Mouse (Mus musculus) intestine, postnatal 0 days (tissue): Measurements from ENCODE around the gene Lhx4. TPM values are rescaled to one million over a fixed set of nuclear protein-coding genes. Genes with fewer than 3 reads are reported as not detected.

Experiments used
- ATAC-seq: fragments of 200-750 bp; cut with Nextera tagmentation; 2 replicates; pipeline ENCODE4 v1.8.0; 2017; ENCODE audit warnings: mild to moderate bottlenecking, moderate TSS enrichment, moderate library complexity
- H3K27ac ChIP-seq: fragments of 300-500 bp; sonication (generic); 2 replicates; pipeline ENCODE4 v1.5.1; 2014; ENCODE audit warnings: mild to moderate bottlenecking, low read depth, low read length, moderate library complexity
- H3K27me3 ChIP-seq: fragments of 300-500 bp; sonication (generic); replicated peaks from 2 replicates; pipeline ENCODE4 v1.6.1; 2014; ENCODE audit warnings: low read length, mixed read lengths; ENCODE audit not compliant: control insufficient read depth, insufficient read depth
- H3K36me3 ChIP-seq: fragments of 300-500 bp; sonication (generic); 2 replicates; pipeline ENCODE4 v1.6.1; 2014; ENCODE audit warnings: mild to moderate bottlenecking, moderate library complexity; ENCODE audit not compliant: control insufficient read depth, insufficient read depth
- H3K4me1 ChIP-seq: fragments of 300-500 bp; sonication (generic); replicated peaks from 2 replicates; pipeline ENCODE4 v1.6.1; 2014; ENCODE audit warnings: antibody characterized with exemption, low read length, mixed read lengths; ENCODE audit not compliant: control insufficient read depth, insufficient read depth
- H3K4me2 ChIP-seq: fragments of 300-500 bp; sonication (generic); replicated peaks from 2 replicates; pipeline ENCODE4 v1.6.1; 2014; ENCODE audit warnings: low read depth, mild to moderate bottlenecking, moderate library complexity
- H3K4me3 ChIP-seq: fragments of 300-500 bp; sonication (generic); 2 replicates; pipeline ENCODE4 v1.5.1; 2014; ENCODE audit warnings: low read depth, low read length
- H3K9ac ChIP-seq: fragments of 300-500 bp; sonication (generic); 2 replicates; pipeline ENCODE4 v1.6.1; 2014; ENCODE audit warnings: mild to moderate bottlenecking, low read depth, low read length
- H3K9me3 ChIP-seq: fragments of 300-500 bp; sonication (generic); 2 replicates; pipeline ENCODE4 v1.6.1; 2016; ENCODE audit warnings: mixed run types; ENCODE audit not compliant: control insufficient read depth
- CTCF ChIP-seq: sonication (generic); IDR thresholded peaks from 2 replicates; pipeline ENCODE4 v1.5.1; 2016; ENCODE audit warnings: low read depth, mild to moderate bottlenecking, control low read depth, antibody characterized with exemption, moderate library complexity
- WGBS: fragments of 180-500 bp; shearing (Covaris S2); extraction: QIAGEN DNeasy Blood & Tissue Kit; methylation state at CpG from one replicate; pipeline ENCODE4 v1.1.7; 2014; 5-methylcytosine and 5-hydroxymethylcytosine counted together
- polyA plus RNA-seq: library from polyadenylated mRNA; unstranded; fragments of >200 nt; fragmentation: Nextera tagmentation; extraction: Ambion mirVana; gene quantifications from 2 replicates; pipeline ENCODE4 v1.2.1, GENCODE M21; 2015

Gene Lhx4
- polyA plus RNA-seq, 1 experiment from 2014 or later: 0.01 TPM

DNA sequence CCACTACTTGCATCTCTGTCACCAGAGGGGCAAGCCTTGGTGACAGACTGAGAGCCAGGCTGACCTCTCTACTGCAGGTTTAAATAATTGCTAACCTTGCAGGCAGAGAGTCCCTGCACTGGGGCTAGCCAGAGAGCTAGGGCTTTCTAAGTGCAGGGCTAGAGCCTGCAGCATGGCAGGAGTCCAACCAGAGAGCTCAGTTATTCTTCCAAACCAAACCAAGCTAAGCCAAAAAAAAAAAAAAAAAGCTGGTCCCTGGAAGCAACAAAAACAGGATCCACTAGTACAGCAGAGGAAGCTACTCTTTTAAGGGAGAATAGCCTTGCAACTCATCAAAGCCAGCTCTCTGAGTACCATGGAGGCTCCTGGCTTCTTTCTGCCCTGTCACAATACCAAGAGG, 50.6 kb downstream of the Lhx4 start:
- H3K9me3 ChIP-seq: no peaks in the 10 kb centered on the region
- no peak overlapping the region for H3K4me2 ChIP-seq
- H3K4me1 ChIP-seq: no peaks in the 10 kb centered on the region
- no peaks in the 10 kb centered on the region for H3K27me3 ChIP-seq
- TF ChIP-seq CTCF: no peak
- H3K9ac ChIP-seq: no peak overlapping the region
- no peak for ATAC-seq
- no peak overlapping the region for H3K27ac ChIP-seq
- H3K4me3 ChIP-seq: no peak overlapping the region
- H3K36me3 ChIP-seq: no peaks in the 10 kb centered on the region

DNA sequence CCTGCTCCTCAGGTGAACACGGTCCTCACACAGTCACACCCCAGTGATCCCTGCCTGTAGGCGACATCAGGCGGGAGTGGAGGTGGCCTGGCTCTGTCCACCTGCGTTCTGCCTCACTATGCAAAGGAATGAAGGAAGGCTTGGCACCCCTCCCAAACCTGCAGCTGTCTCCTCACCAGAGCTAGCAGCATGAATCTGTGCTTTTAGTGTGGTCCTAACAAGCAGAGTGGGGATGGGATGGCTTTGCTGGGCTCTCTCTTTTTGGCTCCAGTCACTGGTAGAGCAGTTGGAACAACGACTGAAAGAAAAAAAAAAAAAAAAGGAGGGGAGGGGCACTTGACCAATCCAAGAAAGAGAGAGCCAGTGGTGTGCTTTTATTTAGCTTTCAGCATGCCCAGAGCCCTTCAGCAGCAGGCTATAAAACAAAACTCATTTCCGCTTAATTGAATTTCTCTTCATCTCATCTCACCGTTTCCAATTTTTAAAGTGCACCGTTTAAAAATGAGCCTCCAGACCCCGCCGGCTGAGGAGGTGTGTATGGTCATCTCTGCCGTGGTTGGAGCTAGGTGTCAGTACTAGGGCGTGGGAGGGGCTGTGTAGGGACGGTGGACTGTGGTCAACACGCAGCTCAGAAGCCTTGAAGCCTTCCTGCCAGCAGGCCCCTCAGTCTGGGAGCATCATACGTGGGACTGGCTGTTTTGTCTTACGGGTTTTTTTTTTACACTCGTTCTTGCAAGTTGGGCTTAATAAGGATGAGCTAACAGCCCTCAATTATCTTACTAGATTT, 52.9 kb downstream of the Lhx4 start:
- Histone ChIP-seq H3K27me3 (no peaks in the 10 kb centered on the region), H3K9ac (no peak overlapping the region), H3K4me1 (no peaks in the 10 kb centered on the region), H3K4me2 (no peak overlapping the region), H3K4me3 (no peak overlapping the region), H3K36me3 (no peaks in the 10 kb centered on the region), H3K27ac (no peak overlapping the region), H3K9me3 (no peaks in the 10 kb centered on the region)
- no peak for TF ChIP-seq CTCF
- WGBS: 67% methylated on average over 17 of the region's 17 CpGs
- ATAC-seq: no peak

DNA sequence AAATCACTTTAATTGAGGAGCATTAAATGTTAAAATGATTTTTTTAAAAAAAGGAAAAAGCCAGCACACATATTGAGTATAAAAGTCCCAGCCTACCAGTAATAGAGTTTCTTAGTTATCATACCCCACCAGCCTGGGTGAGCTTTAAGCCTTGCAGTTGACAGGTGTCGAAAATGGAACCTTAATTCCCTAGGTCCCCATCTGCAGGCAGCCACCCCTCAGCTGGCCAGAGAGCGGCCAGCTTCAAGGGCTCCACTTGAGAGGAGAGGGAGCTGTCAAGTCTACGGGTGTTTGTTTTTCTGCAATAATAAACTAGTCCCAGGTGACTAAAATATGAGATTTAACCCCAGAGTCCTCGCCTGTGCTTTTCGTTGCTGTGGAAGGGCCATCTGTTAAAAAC, 58.0 kb downstream of the Lhx4 start:
- Histone ChIP-seq H3K36me3 (no peaks in the 10 kb centered on the region), H3K9ac (no peak overlapping the region), H3K4me3 (no peak overlapping the region), H3K9me3 (no peaks in the 10 kb centered on the region), H3K27me3 (no peaks in the 10 kb centered on the region), H3K27ac (no peak overlapping the region), H3K4me1 (no peaks in the 10 kb centered on the region), H3K4me2 (no peak overlapping the region)
- no peak for ATAC-seq
- WGBS: 50% methylated on average over 5 of the region's 5 CpGs
- no peak for TF ChIP-seq CTCF

DNA sequence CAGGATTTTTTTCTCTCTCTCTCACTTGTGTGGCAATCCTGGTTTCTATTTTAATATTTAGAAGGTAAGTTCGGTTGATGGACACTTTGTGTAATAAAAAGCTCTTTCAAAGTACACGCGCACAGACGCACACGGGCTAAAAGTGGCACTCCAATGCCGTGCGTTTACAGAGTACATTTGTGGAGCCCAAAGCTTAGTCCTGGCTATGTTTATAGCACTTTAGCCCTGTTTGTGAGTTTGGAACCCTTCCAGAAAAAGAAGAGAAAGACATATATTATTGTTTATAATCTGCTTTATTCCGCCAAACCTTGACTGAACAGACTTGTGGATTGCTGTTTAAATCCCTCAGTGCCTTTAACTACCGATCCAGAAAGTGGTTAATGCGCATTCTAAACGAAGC, 58.5 kb downstream of the Lhx4 start:
- Histone ChIP-seq H3K36me3 (no peaks in the 10 kb centered on the region), H3K27ac (no peak overlapping the region), H3K9me3 (no peaks in the 10 kb centered on the region), H3K4me2 (no peak overlapping the region), H3K27me3 (no peaks in the 10 kb centered on the region), H3K4me1 (no peaks in the 10 kb centered on the region), H3K4me3 (no peak overlapping the region), H3K9ac (no peak overlapping the region)
- TF ChIP-seq CTCF: no peak
- no peak for ATAC-seq
- 52% methylated on average over 11 of the region's 11 CpGs for WGBS

DNA sequence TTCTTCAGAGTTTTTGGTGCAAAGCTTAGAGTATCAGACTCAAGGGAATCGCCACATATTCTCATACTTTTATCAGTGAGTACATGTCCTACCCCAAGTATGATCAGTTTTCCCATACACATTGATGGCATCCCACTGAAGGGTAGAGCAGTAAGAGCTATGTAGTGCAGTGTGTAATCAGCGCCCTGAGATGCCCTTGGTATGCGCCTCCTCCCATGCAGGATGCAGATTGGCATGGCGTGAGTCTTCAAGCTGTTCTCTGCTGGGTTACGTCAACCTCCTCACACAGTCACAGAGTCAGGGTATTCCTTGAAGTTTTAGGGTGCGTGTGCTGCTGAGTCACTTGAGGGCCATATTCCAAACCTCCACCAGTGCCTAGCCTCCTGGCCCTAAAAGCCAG, 59.3 kb downstream of the Lhx4 start:
- Histone ChIP-seq H3K4me2 (no peak overlapping the region), H3K4me3 (no peak overlapping the region), H3K4me1 (no peaks in the 10 kb centered on the region), H3K27ac (no peak overlapping the region), H3K9ac (no peak overlapping the region), H3K27me3 (no peaks in the 10 kb centered on the region), H3K9me3 (no peaks in the 10 kb centered on the region), H3K36me3 (no peaks in the 10 kb centered on the region)
- TF ChIP-seq CTCF: no peak
- ATAC-seq: no peak
- WGBS: 95% methylated on average over 6 of the region's 6 CpGs

DNA sequence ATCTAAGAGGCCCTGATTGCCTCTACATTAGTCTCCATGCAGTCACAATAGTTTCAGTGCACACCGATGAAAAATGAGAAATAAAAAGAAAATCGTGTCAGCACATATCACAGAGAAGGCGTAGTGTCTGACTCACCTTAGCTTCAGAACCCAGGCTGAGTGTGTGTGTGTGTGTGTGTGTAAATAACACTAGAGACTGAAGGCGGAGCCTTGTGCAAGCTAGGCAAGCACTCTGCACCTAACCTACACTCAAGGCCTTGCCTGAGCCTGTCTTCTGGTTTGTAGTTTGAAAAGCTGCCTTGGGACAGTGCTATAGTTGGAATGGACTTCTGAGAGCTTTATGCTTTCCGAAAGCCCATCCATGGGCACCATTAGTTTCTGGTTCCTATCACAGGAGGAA, 61.9 kb downstream of the Lhx4 start:
- Histone ChIP-seq H3K4me1 (no peaks in the 10 kb centered on the region), H3K9ac (no peak overlapping the region), H3K27ac (no peak overlapping the region), H3K36me3 (no peaks in the 10 kb centered on the region), H3K4me2 (no peak overlapping the region), H3K27me3 (no peaks in the 10 kb centered on the region), H3K4me3 (no peak overlapping the region), H3K9me3 (no peaks in the 10 kb centered on the region)
- no peak for ATAC-seq
- no peak for TF ChIP-seq CTCF
- 90% methylated on average over 5 of the region's 5 CpGs for WGBS
